Mouse (Mus musculus) kidney, embryonic 16.5 days (tissue): Measurements from ENCODE around the gene Ifrd2. TPM values are rescaled to one million over a fixed set of nuclear protein-coding genes. Genes with fewer than 3 reads are reported as not detected.

Source experiments
- ATAC-seq: fragments of 200-750 bp; cut with Nextera tagmentation; 2 replicates; pipeline ENCODE4 v1.8.0; 2017; ENCODE audit warnings: moderate TSS enrichment; ENCODE audit not compliant: low FRiP score, low TSS enrichment
- H3K27ac ChIP-seq: fragments of 300-500 bp; sonication (generic); 2 replicates; pipeline ENCODE4 v1.5.1; 2014; ENCODE audit warnings: low read length
- H3K27me3 ChIP-seq: fragments of 300-500 bp; sonication (generic); 2 replicates; pipeline ENCODE4 v1.6.1; 2014; ENCODE audit warnings: low read length, control low read depth, mixed read lengths; ENCODE audit not compliant: insufficient read depth
- H3K36me3 ChIP-seq: fragments of 300-500 bp; sonication (generic); 2 replicates; pipeline ENCODE4 v1.6.1; 2014; ENCODE audit warnings: low read length, control low read depth, mixed read lengths; ENCODE audit not compliant: insufficient read depth
- H3K4me1 ChIP-seq: fragments of 300-500 bp; sonication (generic); 2 replicates; pipeline ENCODE4 v1.6.1; 2014; ENCODE audit warnings: low read length, control low read depth, mixed read lengths; ENCODE audit not compliant: insufficient read depth
- H3K4me2 ChIP-seq: fragments of 300-500 bp; sonication (generic); replicated peaks from 2 replicates; pipeline ENCODE4 v1.6.1; 2014; ENCODE audit warnings: low read depth, low read length
- H3K4me3 ChIP-seq: fragments of 300-500 bp; sonication (generic); 2 replicates; pipeline ENCODE4 v1.5.1; 2014; ENCODE audit warnings: mild to moderate bottlenecking, low read length
- H3K9ac ChIP-seq: fragments of 300-500 bp; sonication (generic); replicated peaks from 2 replicates; pipeline ENCODE4 v1.6.1; 2014; ENCODE audit warnings: low read length
- H3K9me3 ChIP-seq: fragments of 300-500 bp; sonication (generic); 2 replicates; pipeline ENCODE4 v1.6.1; 2016; ENCODE audit warnings: low read length, control low read depth
- WGBS: fragments of 180-500 bp; shearing (Covaris S2); extraction: QIAGEN DNeasy Blood & Tissue Kit; methylation state at CpG from one replicate; pipeline ENCODE4 v1.1.7; 2014; 5-methylcytosine and 5-hydroxymethylcytosine counted together
- polyA plus RNA-seq: library from polyadenylated mRNA; unstranded; fragments of >200 nt; fragmentation: Nextera tagmentation; extraction: Ambion mirVana; gene quantifications from 2 replicates; pipeline ENCODE4 v1.2.1, GENCODE M21; 2015

Ifrd2 gene
- polyA plus RNA-seq, 1 experiment from 2014 or later: 64.3 TPM

DNA sequence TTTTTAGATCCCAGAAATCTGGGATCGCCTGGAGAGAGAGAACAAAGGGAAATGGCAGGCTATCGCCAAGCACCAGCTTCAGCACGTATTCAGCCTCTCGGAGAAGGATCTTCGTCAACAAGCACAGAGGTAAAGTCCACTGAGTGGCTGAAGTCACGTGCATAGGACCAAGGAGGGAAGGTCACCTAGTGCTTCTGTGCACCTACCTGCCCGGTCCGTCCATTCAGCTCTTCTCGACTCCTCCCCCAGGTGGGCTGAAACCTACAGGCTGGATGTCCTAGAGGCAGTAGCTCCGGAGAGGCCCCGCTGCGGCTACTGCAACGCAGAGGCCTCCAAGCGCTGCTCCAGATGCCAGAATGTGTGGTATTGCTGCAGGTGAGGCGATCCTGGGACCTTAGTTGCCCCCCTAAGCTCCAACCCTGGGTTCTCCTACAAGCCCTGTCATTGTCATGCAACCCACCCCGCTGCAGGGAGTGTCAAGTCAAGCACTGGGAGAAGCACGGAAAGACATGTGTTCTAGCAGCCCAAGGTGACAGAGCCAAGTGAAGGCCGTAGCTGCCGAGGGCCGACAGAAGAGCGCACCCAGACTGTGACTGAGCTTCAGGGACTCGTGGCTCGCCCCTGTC, 36.8 kb upstream of the Ifrd2 start:
- H3K4me3 ChIP-seq: peak overlapping the region; percentile 62
- H3K9ac ChIP-seq: peak overlapping the region; percentile 87
- H3K27ac ChIP-seq: peak overlapping the region; percentile 47
- peaks cover 54% of the 10 kb centered on the region for H3K4me1 ChIP-seq
- H3K4me2 ChIP-seq: peak overlapping the region; percentile 95
- ATAC-seq: no peak
- no peaks in the 10 kb centered on the region for H3K9me3 ChIP-seq
- H3K27me3 ChIP-seq: no peaks in the 10 kb centered on the region
- 37% methylated on average over 23 of the region's 23 CpGs for WGBS
- no peaks in the 10 kb centered on the region for H3K36me3 ChIP-seq

DNA sequence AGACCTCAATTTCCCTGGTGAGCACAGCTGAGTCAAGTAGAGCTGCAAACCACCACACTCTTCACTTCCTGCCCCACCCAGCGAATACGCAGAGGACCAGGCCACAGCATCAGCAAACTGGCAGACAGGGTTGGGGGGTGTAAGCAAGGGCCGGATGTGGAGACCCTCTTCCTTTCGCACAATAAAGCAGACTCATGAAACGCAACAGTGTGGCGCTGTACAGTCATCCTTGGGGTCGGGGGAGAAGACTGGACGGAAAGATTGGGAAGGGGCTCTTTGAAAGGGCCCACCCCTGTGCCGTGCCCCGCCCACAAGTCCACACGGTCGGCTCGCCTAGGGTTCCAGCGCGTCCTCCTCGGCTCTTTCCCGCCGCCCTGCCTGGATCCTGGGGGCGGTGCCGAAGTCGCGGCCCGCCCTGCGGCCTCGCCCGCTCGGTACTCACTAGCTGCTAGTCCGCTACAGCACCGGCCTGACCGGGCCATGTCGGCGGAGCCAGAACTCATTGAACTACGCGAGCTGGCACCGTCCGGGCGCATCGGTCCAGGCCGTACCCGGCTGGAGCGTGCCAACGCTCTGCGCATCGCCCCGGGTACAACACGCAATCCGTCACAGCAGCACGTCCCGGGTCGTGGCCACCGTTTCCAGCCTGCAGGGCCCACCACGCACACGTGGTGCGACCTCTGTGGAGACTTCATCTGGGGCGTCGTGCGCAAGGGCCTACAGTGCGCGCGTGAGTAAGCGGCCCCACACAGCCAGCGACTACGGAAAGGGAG, 36.1 kb upstream of the Ifrd2 start, which contains the start of gene Rassf1:
Gene Rassf1 (plus strand): TSS at position 439 of the 773 bp plus-strand sequence.
- H3K4me1 ChIP-seq: peaks cover 61% of the 10 kb centered on the region
- H3K27ac ChIP-seq: peak within 1 kb of the TSS; percentile 57
- no peaks in the 10 kb centered on the region for H3K36me3 ChIP-seq
- ATAC-seq: peak; percentile 35
- WGBS: 1% methylated on average over 63 of the region's 63 CpGs
- peak within 1 kb of the TSS; percentile 62 for H3K4me3 ChIP-seq
- H3K9me3 ChIP-seq: no peaks in the 10 kb centered on the region
- no peaks in the 10 kb centered on the region for H3K27me3 ChIP-seq
- peak within 1 kb of the TSS; percentile 95 for H3K4me2 ChIP-seq
- peak within 1 kb of the TSS; percentile 87 for H3K9ac ChIP-seq

DNA sequence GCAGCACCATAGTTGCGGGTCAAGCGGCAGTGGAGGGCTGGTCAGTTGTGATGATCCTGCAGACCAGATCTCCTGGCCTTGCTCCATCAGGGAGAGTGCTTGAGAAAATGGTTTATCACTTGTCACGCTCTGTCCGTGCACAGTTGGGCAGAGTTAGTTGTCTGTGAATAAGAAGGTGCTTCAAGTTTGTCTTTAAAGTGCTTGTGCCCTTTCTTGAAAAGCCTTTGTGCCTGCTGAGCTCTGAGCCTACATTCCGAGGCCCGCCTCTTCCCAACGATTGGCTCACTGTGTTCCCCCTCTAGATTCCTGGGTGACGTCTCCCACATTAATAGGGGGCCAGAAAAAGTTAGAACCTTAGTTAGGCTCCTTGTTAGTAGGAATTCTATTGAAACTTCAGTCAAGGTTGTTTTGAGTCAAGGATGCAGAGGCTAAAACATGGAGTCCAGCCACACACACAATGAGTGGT, 35.5 kb upstream of the Ifrd2 start:
- H3K4me2 ChIP-seq: peak overlapping the region; percentile 95
- H3K27me3 ChIP-seq: no peaks in the 10 kb centered on the region
- no peaks in the 10 kb centered on the region for H3K9me3 ChIP-seq
- WGBS: 8% methylated on average over 8 of the region's 8 CpGs
- peaks cover 62% of the 10 kb centered on the region for H3K4me1 ChIP-seq
- H3K9ac ChIP-seq: peak overlapping the region; percentile 87
- no peaks in the 10 kb centered on the region for H3K36me3 ChIP-seq
- ATAC-seq: no peak
- peak overlapping the region; percentile 57 for H3K27ac ChIP-seq
- peak overlapping the region; percentile 62 for H3K4me3 ChIP-seq

DNA sequence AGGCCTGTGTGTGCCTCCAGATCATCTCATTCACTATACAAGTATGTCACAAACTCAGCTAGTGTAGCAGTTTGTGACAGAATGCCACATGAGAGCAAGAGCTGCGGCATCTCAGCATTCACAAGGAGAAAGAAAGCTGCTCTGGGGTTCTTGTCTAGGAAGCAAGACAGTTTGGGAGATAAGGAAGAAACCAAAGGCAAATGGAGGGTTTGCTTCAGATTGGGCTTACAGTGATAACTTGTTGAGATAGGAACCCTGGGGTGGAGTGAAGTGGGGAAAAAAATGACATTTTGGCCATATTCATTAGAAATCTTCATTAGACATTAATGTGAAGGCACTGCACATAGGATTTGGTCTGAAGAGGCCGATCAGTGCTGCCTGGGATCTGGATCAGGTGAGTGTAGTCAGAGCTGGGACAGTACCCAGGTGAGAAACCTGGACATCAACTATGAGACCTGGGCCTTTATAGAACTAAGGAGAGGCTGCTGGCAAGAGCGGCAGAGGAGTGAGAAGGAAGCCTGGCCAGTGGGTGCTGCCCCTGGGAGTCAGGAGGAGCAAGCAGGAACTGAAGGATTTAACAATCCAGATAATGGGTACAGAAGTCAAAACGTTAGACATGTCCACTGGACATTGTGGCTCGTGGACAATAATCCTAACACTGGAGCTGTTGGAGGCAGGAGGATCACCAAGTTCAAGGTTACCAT, 34.6 kb upstream of the Ifrd2 start:
- H3K4me3 ChIP-seq: peak overlapping the region; percentile 81
- no peaks in the 10 kb centered on the region for H3K9me3 ChIP-seq
- H3K36me3 ChIP-seq: peaks cover 7% of the 10 kb centered on the region
- H3K4me1 ChIP-seq: peaks cover 56% of the 10 kb centered on the region
- peak overlapping the region; percentile 95 for H3K4me2 ChIP-seq
- no peak for ATAC-seq
- peak overlapping the region; percentile 83 for H3K9ac ChIP-seq
- 66% methylated on average over 5 of the region's 5 CpGs for WGBS
- H3K27me3 ChIP-seq: no peaks in the 10 kb centered on the region
- peak overlapping the region; percentile 99 for H3K27ac ChIP-seq

DNA sequence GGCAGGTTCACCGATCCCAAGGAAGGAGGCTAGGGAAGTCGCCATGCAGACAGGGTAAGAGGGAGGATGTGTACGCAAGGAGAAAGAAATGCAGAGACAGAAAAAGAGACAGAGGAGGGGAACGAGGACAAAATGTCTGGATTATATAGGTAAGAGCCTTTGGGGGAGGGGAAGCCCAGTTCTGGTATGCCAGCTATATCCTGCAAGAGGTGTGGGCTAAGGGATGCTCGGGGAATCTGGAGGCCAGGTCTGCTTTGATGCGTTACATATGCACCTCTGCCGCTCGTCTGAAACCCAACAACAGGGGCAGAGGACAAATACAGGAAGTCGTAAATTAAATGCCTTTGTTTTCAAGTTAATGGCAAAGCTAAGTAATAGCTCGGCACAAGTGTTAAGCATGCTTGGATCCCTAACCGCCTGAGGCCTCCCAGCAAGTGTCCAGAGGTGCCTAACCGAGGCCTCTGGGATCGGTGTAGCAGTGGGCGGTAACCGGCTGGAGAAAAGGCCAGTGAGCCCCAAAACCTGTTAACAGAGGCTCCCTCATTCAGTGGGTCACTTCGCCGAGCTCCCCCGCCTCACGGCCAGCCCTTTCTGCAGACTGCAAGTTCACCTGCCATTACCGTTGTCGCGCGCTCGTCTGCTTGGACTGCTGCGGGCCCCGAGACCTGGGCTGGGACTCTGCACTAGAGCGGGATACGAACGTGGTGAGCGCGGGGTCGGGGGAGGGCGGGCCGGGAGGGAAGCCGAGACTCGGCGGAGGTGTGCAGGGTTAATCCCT, 33.7 kb upstream of the Ifrd2 start:
- H3K36me3 ChIP-seq: peaks cover 16% of the 10 kb centered on the region
- peak overlapping the region; percentile 95 for H3K4me2 ChIP-seq
- H3K9ac ChIP-seq: peak overlapping the region; percentile 83
- peak overlapping the region; percentile 81 for H3K4me3 ChIP-seq
- ATAC-seq: peak; percentile 37
- WGBS: under 1% methylated on average over 37 of the region's 37 CpGs
- H3K27ac ChIP-seq: peak overlapping the region; percentile 99
- no peaks in the 10 kb centered on the region for H3K27me3 ChIP-seq
- peaks cover 56% of the 10 kb centered on the region for H3K4me1 ChIP-seq
- H3K9me3 ChIP-seq: no peaks in the 10 kb centered on the region

DNA sequence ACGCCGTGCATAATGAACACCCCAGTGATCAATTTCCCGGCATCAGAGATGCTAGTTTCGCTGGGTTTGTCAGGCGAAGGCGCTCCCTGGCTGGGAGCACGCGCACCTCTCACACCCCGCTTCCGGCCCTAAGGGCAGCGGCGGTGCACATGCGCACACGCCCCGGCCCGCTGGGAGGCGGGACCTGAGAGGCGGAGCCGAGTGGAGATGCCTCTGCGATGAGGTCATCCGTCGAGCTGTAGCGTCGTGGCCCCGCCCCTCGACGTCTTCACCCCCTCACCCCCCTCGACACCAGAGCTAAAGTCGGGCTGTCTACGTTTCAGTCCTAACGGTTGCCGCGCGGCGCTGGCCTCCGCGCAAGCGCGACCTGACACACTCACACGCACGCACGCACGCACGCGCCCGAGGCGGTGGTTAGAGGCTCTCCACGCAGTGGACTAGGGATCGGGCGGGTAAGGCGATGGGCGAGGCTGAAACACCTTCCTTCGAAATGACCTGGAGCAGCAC, 33.1 kb upstream of the Ifrd2 start:
- 0% methylated on average over 52 of the region's 53 CpGs for WGBS
- H3K27me3 ChIP-seq: no peaks in the 10 kb centered on the region
- no peaks in the 10 kb centered on the region for H3K9me3 ChIP-seq
- peak; percentile 87 for ATAC-seq
- H3K4me1 ChIP-seq: peaks cover 54% of the 10 kb centered on the region
- H3K36me3 ChIP-seq: peaks cover 22% of the 10 kb centered on the region
- peak overlapping the region; percentile 81 for H3K4me3 ChIP-seq
- H3K4me2 ChIP-seq: peak overlapping the region; percentile 95
- peak overlapping the region; percentile 90 for H3K9ac ChIP-seq
- H3K27ac ChIP-seq: peak overlapping the region; percentile 99

DNA sequence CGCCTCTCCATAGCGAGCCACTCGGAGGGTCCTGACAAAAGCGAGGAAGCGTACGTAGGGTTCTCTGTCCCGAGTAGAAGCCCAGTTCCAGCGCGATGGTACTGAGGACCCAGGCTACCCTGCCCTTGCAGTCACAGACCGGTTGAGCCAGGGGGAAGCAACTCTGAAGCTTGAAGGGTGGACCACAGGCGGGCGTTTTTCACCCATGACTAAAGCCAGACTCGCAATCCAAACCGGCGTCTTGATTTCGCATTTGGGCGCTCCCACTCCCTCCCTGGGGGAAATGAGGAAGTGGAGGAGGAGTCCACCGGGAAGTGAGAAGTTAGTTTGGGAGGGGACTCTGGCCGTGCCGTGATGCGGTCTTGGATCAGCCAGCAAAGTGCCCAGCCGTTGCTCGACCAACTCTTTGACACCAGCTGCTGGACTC, 32.4 kb upstream of the Ifrd2 start:
- peaks cover 54% of the 10 kb centered on the region for H3K4me1 ChIP-seq
- peak; percentile 33 for ATAC-seq
- WGBS: under 1% methylated on average over 23 of the region's 23 CpGs

DNA sequence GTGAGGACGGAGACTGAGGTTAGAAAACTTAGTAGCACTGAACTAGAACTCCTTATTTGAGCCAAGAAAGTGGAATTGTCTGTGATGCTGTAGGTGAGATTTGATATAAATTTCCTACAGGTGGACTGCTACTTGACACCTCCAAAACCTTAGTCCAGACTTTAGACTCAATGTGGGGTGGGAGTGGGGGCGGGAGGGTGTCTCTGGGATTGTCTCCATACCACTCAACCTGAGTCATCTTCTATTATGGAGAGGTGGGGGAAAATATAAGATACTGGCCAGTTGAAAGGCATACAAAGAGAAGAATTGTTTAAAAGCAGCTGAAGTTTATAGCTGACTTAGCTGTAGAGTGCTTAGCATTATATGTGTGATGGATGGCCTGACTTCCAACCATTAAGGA, 31.7 kb upstream of the Ifrd2 start:
- ATAC-seq: no peak
- H3K36me3 ChIP-seq: peaks cover 34% of the 10 kb centered on the region
- peak overlapping the region; percentile 90 for H3K9ac ChIP-seq
- peak overlapping the region; percentile 95 for H3K4me2 ChIP-seq
- peaks cover 48% of the 10 kb centered on the region for H3K4me1 ChIP-seq
- WGBS: 34% methylated on average over 2 of the region's 2 CpGs
- H3K9me3 ChIP-seq: no peaks in the 10 kb centered on the region
- no peaks in the 10 kb centered on the region for H3K27me3 ChIP-seq
- peak overlapping the region; percentile 81 for H3K4me3 ChIP-seq
- peak overlapping the region; percentile 99 for H3K27ac ChIP-seq

More for the DNA sequence above, 32.4 kb upstream of the Ifrd2 start:
- Histone ChIP-seq H3K9ac (peak overlapping the region; percentile 90), H3K4me2 (peak overlapping the region; percentile 95), H3K27me3 (no peaks in the 10 kb centered on the region), H3K9me3 (no peaks in the 10 kb centered on the region), H3K36me3 (peaks cover 29% of the 10 kb centered on the region), H3K4me3 (peak overlapping the region; percentile 81), H3K27ac (peak overlapping the region; percentile 99)

DNA sequence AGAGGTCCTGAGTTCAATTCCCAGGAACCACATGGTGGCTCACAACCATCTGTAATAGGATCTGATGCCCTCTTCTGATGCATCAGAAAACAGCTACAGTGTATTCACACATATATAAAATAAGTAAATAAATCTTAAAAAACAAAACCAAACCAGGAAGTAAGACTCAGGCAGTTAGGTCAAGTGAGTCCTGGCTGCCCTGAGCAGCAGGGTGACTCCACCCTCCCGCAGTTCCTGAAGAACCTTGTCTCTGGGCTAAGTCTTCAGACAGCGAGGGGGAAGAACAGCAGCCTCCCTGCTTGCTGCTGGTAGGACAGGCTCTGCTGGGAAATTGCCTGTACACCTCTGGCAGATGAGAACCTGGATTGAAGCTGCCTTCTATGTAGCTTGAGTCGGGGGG, 31.1 kb upstream of the Ifrd2 start:
- H3K9me3 ChIP-seq: no peaks in the 10 kb centered on the region
- no peak overlapping the region for H3K27ac ChIP-seq
- H3K27me3 ChIP-seq: no peaks in the 10 kb centered on the region
- peak overlapping the region; percentile 81 for H3K4me3 ChIP-seq
- H3K4me1 ChIP-seq: peaks cover 42% of the 10 kb centered on the region
- peaks cover 41% of the 10 kb centered on the region for H3K36me3 ChIP-seq
- WGBS: 72% methylated on average over 3 of the region's 3 CpGs
- H3K9ac ChIP-seq: peak overlapping the region; percentile 90
- ATAC-seq: no peak
- peak overlapping the region; percentile 95 for H3K4me2 ChIP-seq
